Mouse (Mus musculus) kidney, adult 18-20 months (tissue): ENCODE results near the gene Tgm5.
"Not testable (repeated sequence)": the region's sequence is repeated elsewhere in the genome, so short reads cannot be mapped to it uniquely, and the experiment has no call there.

Experiments
- DNase-seq: peaks from one replicate; pipeline ENCODE4 v3.0.0; 2021

Gene Tgm5

GRCm38 (mm10) chr2:121085480-121086185 is at the start of gene Tgm5:
Gene Tgm5, minus strand, starts transcription at chr2:121085841.
- no peak for DNase-seq

GRCm38 (mm10) chr2:121132822-121133221 is 47.2 kb upstream of the Tgm5 start:
- no peak for DNase-seq

GRCm38 (mm10) chr2:121128865-121129620 is 43.4 kb upstream of the Tgm5 start:
- no peak for DNase-seq

- DNase-seq, result peak; percentile 12
These were observed 41.9 kb upstream of the Tgm5 start for GRCm38 (mm10) chr2:121127536-121127935.

GRCm38 (mm10) chr2:121126302-121126701 is 40.7 kb upstream of the Tgm5 start:
- DNase-seq, result not testable (repeated sequence)

GRCm38 (mm10) chr2:121119260-121119659 is 33.6 kb upstream of the Tgm5 start:
- DNase-seq, result no peak

GRCm38 (mm10) chr2:121115418-121115817 is 29.8 kb upstream of the Tgm5 start:
- no peak for DNase-seq

- no peak for DNase-seq
These were observed 24.1 kb upstream of the Tgm5 start, which contains the start of gene Tgm7 for GRCm38 (mm10) chr2:121109695-121110094. Gene Tgm7, minus strand, starts transcription at chr2:121109795.

GRCm38 (mm10) chr2:121105940-121106339 is 20.3 kb upstream of the Tgm5 start:
- no peak for DNase-seq

GRCm38 (mm10) chr2:121102051-121102450 is 16.4 kb upstream of the Tgm5 start:
- DNase-seq, result peak; percentile 73

- no peak for DNase-seq
These were observed 4.1 kb upstream of the Tgm5 start for GRCm38 (mm10) chr2:121089751-121090150.

GRCm38 (mm10) chr2:121088507-121088906 is 2.9 kb upstream of the Tgm5 start:
- DNase-seq, result no peak

GRCm38 (mm10) chr2:121082626-121083025 is 3.0 kb downstream of the Tgm5 start:
- no peak for DNase-seq

GRCm38 (mm10) chr2:121074747-121075146 is 10.9 kb downstream of the Tgm5 start:
- no peak for DNase-seq

- DNase-seq, result no peak
These were observed 13.8 kb downstream of the Tgm5 start for GRCm38 (mm10) chr2:121071871-121072270.

GRCm38 (mm10) chr2:121069506-121069905 is 16.1 kb downstream of the Tgm5 start:
- no peak for DNase-seq

- no peak for DNase-seq
These were observed 18.5 kb downstream of the Tgm5 start for GRCm38 (mm10) chr2:121067116-121067515.

GRCm38 (mm10) chr2:121061315-121061714 is 24.3 kb downstream of the Tgm5 start:
- DNase-seq, result no peak

- no peak for DNase-seq
These were observed 27.6 kb downstream of the Tgm5 start for GRCm38 (mm10) chr2:121057997-121058396.

- no peak for DNase-seq
These were observed 29.7 kb downstream of the Tgm5 start for GRCm38 (mm10) chr2:121055915-121056314.

- no peak for DNase-seq
These were observed 31.6 kb downstream of the Tgm5 start for GRCm38 (mm10) chr2:121054060-121054459.

GRCm38 (mm10) chr2:121052176-121052575 is 33.5 kb downstream of the Tgm5 start:
- DNase-seq, result no peak

GRCm38 (mm10) chr2:121045653-121046052 is 40.0 kb downstream of the Tgm5 start:
- DNase-seq, result no peak

- DNase-seq, result peak; percentile 25
These were observed 44.5 kb downstream of the Tgm5 start for GRCm38 (mm10) chr2:121041098-121041497.
